Mouse (Mus musculus): ENCODE measurements around the gene Stat5a.

DNA sequence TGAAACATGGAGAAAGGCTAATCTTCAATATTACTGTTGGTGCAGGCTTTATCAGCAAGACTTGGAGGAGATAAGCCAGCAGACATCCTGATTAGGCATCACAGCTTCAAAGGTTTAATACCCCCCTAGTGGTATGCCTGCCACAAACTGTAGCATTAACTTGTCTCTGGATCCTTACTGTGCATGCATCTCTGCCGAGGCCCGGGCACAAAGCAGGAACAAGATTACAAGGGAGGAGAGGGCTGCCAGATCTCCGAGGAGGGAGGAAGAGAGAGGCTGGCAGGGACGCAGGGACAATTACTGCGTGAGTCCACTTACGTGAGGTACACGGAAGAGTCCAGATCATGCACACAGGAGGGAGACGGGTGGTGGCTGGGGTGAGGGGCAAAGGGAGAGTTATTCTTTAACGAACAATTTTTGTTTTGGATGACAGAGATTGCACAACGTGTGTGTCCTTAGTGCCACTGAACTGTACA lies 30.4 kb upstream of the Stat5a start:
- no peak for TF ChIP-seq CTCF (IDR thresholded peaks at IDR 0.05; ENCODE audit: low read depth, low read length)
- no peak for TF ChIP-seq POLR2A (IDR thresholded peaks at IDR 0.05; ENCODE audit: insufficient read depth, low read length)
- no peak for TF ChIP-seq EP300 (IDR thresholded peaks at IDR 0.05; ENCODE audit: insufficient read depth, low read depth, low read length)

Data from ES-Bruce4 (cell line).